Mouse (Mus musculus): ENCODE data around the gene Tectb.
"Not testable (repeated sequence)": the region's sequence is repeated elsewhere in the genome, so short reads cannot be mapped to it uniquely, and the experiment has no call there.

The Tectb gene

DNA sequence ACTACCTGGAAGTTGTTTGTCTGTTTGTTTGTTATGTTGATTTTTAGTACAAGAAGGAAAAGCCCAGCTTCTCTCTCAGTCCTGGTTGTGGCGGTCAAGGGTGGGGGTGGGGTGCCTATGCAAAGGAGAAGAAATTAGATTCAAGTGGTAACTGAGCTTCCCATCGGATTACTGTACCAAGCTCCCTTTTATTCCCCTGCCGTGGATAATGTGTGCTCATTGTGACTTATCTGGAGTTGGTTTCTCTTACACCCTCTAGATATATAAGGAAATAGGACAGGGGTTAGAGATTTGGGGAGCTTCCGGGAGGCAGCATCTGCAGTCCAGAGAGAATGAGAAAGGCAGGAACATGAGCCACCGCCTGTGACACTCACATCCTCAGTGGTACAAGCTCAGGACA lies at the start of gene Tectb:
Tectb (plus strand) TSS at position 301 of the 400 bp plus-strand sequence.
- no peak for DNase-seq (ENCODE audit: low spot score in 2 of 2)

DNA sequence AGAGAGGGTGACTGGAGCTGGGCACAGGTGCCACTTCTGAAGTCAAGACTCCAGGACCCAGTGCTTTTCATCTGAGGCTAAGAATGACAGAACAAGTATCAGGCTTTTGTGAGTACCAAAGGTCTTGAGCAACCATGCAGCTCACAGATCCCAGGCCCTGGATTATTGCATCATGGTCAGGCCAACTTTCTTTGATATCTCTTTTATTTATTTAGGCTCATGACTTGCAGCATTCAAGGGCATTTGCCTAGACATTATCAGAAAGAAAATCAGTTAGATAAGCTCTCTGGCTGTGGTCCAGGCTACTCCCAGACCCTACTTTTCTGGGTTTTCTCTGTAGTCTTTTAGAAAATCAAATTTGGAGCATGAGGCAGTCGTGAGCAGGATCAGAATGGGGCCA lies 48.8 kb upstream of the Tectb start:
- DNase-seq (ENCODE audit: low spot score in 2 of 2) = no peak

DNA sequence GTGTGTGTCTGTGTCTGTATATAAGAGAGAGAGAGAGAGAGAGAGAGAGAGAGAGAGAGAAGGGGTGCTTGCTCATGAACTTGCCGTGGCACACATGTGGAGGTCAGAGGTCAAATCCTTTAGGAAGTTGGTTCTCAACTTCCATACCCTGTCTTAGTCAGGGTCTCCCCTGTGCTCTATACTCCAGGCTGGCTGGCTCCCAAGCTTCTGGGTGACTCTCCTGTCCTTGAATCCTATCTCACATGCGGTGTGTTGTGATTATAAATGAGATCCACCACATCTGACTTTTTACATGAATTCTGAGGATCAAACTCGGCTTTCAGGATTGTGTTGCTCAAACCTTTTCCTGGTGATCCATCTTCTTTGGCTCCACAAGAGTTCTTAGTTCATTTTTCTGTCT lies 48.1 kb upstream of the Tectb start:
- DNase-seq (ENCODE audit: low spot score in 2 of 2) = no peak

DNA sequence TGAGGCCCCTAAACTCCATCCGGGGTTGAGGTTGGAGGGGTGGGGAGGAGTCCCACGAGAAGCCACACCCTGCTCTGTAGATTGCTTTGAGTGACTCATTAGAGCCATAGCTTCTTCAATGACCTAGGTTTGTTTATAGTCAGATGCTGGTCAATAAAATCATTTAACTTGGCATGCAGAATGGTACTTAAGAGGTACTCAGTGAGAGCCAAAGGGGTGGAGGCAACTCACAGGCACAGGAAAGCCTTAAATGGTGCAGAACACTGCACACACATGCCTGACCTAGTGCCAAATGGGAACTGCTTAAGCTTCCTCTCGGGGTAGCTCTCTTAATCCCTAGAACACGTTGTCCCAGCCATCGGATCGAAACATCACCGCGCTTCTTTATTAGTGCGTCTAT lies 46.0 kb upstream of the Tectb start:
- DNase-seq (ENCODE audit: low spot score in 2 of 2) = no peak

DNA sequence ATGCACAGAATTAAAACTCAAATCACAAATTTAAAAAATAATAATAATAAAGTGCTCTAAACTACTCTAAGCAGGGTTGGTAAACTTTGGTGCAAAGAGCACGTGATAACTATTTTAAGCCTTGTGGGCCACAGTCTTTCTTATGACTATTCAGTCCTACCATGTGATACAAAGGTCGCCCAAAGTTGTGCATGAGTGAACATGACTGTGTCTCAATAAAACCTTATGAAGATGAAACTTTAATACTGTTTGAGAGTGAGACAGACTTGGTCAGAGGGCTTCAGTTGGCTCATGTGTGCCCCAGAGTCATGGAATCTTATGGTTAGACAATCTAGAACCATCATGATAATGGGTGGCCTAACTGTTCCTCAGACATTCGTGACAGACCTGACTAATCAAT lies 44.6 kb upstream of the Tectb start:
- no peak for DNase-seq (ENCODE audit: low spot score in 2 of 2)

DNA sequence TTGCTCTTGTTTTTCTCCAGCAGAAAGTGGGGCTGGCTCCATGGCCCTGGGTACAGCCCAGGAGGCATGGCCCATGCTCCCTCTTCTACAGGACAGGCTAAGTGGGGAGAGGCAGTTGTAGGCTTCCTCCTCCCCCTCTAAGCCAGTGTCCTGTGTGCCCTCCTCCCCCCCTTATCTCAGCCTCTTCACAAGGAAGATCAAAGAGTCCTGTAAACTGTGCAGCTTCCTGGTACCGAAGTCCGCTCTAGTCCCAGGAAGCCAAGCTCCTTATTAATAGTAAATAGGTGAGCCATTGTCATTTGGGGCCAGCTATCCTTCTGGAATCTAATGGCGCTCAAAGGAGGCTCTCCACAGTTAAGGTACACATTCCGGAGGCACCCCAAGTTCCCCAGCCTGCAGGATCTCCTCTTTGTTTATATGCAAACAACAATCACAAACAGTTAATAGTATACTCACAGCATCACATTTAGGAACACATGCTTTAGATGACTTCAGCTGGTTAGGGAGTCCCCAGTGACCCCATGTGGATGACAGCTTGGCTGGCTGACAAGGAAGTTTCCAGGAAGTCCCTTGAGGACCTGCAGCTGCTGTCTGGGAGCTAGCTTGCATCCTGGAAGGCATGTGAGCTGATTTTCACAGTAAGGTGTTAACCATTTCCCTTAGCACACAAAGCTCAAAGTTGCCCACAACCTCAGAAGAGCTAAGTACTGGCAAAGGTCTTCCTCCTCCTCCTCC lies 43.7 kb upstream of the Tectb start:
- DNase-seq (ENCODE audit: low spot score in 2 of 2) = no peak

DNA sequence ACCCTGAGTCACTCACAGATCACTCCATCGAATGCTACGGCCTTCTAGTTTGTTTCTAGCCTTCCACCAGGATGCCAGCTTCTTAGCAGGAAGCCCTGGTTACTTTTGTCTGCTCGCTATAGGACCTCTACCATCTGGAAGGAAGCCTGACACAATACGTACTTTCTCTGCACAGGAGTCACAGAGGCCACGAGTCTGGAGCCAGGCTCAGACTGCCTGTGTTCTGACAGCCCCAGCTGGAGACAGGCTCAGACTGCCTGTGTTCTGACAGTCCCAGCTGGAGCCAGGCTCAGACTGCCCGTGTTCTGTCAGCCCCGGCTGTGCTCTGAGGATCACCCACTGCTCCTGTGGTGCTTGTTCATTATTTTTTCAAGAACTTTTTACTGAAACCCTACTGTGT lies 42.6 kb upstream of the Tectb start:
- DNase-seq (ENCODE audit: low spot score in 2 of 2) = no peak

DNA sequence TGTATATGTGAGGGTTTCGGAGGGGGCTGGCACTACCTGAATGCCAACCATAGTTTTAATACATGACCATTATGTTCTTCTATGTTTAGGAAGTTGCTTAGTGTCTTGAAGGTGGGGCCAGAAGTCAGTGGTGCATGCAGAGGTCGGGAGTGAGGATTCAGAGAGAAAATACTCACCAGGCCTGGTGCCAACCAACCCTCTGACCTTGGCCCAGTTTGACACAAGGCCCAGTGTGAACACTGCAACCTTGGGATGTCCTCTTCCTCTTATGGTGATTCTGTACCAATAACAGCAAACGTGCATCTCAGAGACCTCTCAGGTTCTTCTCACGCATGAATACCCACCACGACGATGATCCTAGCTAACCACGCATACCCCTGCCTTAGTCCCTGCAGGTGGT lies 42.0 kb upstream of the Tectb start:
- no peak for DNase-seq (ENCODE audit: low spot score in 2 of 2)

DNA sequence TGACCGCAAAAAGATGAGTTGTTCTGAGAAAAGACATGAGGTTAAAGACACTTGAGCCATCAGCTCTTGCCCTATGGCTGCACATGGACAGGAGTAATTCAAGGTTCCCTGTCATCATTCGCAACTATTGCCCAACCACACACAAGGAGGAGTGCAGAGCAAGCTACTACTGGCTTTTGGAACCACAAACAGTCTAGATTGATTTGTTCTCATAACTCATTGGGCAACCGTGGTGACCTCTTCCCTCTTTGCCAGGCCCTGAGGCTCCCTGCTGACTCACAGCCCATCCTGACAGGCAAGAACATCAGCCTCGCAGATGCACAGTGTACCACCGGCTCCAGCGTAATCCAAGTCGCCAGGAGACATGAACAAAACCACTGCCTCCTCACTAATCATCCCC lies 41.2 kb upstream of the Tectb start:
- no peak for DNase-seq (ENCODE audit: low spot score in 2 of 2)

DNA sequence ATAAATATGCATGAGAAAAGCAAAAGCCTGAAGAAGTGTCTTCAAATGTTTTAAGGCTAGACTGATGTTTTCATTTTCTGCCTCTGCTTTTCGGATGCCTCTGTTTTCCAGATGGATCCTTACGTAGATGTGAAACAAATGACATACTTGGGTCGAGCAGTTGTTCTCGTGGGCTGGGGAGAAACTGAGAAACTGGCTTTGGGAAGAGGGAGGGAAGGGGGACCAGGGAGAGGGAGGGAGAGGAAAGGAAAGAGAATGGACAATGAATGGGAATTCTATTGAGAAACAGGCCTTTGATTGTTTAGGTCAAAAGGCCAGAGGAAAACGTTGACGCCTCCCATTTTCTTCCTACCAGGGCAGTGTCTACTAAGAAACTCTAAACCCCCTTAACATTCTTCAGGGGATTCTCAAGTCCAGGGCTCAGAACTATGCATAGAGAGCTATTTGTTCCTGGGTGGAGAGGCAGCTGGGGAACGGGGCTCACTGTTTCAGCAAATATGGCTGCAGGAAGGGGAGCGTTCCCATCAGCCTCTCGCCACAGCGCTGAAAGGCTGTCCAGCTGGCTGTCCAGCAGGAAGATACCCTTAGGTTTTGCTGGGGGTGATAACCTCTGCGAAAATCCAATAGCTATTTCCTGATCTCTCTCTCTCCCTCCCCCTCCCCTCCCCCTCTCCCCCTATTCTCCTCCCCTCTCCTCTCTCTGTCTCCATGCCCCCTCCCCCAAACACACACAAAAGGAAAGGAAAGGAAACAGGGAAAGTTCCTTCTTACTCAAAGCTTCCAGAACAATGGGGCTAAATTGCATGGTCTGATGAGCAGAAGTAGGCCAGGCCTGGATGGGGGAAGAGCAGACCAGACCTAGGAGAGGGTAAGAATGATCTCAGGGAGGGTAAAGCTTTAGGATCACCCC lies 36.9 kb upstream of the Tectb start:
- DNase-seq (ENCODE audit: low spot score in 2 of 2) = no peak

DNA sequence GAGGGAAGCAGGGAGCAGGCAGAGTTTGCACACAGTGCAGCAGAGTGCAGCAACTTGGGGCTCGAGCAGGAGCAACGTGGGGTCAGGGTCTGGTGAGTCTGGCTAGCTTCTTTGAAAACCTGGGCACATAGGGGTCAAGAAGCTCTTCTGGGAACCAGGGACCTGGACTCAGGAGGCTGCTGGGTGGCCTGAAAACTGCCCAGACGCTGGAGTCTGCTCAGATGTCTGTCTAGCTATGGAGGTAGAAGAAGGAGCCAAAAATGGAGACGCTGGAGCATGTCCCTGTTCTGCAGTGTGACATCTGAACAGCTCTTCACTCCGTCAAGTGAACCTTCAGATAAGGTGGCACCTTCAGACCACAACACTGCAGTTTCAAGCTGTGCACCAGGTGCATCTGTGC lies 35.8 kb upstream of the Tectb start:
- no peak for DNase-seq (ENCODE audit: low spot score in 2 of 2)

DNA sequence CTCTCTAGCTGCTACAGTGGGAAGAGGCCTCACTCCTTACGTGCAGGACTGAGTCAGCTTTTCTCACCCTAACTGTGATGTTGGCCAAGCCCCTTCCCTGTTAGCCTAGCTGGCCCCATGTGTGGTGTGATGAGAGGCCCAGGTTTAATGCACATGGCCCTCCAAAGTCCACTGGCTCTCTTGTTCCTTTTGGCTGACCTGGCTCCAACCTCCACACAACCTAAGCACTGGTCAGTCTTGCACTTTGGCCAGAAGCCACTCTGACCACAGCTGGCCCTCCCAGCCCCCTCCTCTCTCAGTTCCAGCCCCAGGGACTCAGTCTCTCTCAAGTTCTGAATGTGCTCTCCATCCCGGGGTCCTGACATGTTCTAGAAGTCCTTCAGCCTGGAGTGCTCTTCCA lies 35.4 kb upstream of the Tectb start:
- DNase-seq (ENCODE audit: low spot score in 2 of 2) = no peak

DNA sequence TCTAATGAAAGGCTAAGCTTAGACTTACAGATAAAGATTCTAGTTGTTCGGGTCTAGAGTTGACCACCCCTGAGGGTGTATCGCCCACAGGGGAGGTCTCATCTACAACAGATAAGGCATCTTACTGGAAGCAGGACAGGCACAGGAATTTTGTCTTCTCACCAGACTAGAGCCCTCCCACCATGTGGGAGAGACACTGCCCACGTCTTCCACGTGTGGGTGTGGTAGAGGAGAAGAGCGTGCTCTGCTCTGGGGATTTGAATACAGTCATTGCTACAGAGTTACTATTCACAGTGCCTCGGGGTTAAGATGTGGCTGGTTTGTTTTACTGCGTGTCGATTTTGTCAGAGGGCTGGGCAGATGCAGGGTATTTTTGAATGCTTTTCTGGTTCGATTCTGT lies 33.0 kb upstream of the Tectb start:
- no peak for DNase-seq (ENCODE audit: low spot score in 2 of 2)

DNA sequence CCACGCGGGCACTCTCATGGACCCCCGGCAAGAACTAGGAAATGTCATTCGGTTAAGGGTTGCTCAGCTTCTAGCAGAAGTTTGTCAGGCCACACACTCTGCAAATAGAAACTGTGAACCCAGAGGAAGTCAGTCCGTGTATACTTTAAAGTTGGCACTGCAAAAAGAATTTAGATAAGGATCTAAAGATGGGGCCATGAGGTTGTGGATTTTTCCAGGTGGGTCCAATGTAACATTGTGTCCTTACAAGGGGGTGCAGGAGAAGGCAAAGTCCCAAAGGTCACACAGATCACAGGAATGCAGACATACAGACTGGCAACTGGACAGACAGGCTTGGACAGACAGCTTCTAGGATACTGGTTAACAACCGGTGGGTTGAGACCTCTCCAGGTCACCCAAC lies 32.4 kb upstream of the Tectb start:
- DNase-seq (ENCODE audit: low spot score in 2 of 2) = no peak

DNA sequence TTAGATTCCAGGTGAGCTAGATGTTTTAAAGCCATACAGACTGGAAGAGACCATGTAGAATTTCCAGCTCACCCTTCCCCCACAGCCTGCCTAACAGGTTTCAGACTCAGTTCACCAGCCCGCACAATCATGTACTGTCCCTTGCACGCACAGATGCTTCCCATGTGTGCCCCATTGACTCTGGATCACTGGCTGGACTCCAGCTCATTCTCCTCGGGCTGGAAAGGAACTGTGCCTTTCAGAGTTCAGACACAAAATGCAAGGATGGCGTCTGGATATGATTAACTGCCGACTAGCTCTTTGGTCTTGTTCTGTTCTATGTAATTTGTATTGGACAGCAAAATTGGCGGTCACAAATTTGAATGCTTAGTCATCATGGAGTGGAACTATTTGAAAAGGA lies 30.9 kb upstream of the Tectb start:
- no peak for DNase-seq (ENCODE audit: low spot score in 2 of 2)

DNA sequence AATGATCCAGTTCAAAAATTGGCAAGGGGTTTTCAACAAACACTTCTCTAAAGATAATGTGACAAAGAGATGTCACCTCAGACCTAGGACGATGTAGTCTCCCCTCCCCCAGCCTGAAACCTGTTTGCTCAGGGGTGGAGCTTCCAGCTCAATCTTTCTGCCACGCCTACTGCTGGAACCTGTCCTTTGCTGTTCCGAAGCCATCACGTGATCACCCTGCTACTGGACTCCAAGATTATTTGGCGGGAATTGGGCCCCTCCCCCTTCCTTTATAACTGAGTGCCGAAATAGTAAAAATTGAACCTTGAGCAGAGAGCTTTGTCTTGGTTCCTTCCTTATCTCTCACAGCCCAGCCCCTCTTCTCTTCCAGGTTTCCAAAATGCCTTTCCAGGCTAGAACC lies 28.3 kb upstream of the Tectb start:
- not testable (repeated sequence) for DNase-seq (ENCODE audit: low spot score in 2 of 2)

DNA sequence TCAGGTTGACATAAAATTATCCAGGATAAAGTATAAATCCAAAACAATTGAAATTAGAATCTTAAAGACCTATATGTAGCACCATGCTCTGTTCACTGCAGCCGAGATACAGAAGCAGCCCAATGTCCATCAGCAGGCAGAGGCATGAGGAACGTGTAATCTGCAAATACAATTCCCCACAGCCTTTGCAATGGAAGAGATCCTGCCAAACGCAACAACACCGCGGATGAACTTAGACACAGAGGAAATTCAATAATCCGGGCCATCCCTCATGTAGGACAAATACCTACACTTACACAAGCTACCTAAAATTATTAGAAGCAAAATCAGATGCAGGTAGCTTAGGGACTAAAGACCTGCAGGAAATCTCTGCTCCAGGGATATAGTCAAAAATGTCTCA lies 27.6 kb upstream of the Tectb start:
- DNase-seq (ENCODE audit: low spot score in 2 of 2) = no peak

DNA sequence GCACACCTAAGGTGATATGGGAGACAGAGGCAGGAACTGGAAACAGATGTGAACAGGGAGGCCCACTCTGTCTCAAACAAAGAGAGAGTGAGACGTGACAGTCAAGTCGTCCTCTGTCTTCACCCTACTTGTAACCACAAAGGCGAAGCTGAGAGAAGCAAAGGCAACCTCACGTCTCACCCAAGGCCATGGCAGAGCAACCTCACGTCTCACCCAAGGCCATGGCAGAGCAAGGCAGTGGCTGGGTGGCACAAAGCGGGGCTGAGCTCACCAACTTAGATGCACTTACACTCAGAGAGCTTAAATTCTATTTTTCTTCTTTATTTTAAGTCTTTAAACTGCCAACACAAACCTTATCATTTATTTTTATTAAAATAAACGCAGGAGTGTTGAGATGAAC lies 23.5 kb upstream of the Tectb start:
- DNase-seq (ENCODE audit: low spot score in 2 of 2) = no peak

DNA sequence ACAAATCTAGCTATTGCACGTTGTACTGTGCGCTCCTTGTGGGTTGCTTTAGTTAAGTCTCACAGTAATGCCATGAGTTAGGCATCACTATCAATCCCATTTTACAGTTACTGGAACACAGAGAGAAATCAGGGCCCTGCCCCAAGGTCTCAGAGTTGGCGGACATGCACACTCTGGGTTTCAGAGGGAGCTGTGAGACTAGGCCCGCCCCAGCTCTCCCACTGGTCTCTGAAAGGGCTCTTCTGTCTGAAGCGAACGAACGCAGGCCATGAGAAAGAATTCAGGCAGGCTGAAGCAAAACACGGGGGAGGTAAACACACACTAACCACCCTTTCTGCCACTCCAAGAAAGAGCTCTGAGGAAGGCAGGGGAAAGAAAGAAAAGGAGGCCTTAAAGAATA lies 21.9 kb upstream of the Tectb start:
- DNase-seq (ENCODE audit: low spot score in 2 of 2) = no peak

DNA sequence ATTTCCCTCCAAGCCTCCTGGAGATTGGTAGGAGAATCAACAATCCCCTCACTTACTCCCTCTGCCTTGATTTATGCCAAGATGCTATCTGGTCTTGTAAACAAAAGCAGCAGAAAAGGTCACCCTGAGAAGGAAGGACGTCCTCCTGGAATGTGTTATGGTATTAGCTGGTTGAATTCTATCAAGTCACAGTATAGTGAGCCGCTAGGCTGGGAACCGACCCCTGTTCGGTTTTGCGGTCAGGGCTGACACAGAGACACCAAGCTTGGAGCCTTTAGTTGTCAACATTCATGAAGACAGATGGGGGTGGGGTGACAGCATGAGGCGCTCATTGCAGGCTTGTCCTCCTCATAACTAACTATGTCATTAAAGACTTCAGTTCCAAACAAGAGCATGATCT lies 20.7 kb upstream of the Tectb start:
- DNase-seq (ENCODE audit: low spot score in 2 of 2) = no peak

DNA sequence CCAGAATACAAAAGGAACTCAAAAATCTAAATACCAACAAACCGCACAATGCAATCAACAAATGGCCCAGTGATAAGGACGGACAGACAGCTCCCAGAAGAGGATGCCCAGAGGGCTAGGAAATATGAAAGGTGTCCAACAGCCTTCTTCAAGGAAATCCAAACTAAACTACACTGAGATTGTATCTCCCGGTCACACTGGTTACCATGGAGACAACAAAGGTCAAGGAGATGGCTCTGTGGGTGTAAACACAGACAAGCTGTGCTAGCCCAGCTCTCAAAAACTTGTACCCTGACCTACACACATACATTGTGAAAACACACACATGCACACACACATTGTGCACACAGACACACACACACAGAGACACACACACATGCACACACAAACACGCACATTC lies 18.3 kb upstream of the Tectb start:
- no peak for DNase-seq (ENCODE audit: low spot score in 2 of 2)

DNA sequence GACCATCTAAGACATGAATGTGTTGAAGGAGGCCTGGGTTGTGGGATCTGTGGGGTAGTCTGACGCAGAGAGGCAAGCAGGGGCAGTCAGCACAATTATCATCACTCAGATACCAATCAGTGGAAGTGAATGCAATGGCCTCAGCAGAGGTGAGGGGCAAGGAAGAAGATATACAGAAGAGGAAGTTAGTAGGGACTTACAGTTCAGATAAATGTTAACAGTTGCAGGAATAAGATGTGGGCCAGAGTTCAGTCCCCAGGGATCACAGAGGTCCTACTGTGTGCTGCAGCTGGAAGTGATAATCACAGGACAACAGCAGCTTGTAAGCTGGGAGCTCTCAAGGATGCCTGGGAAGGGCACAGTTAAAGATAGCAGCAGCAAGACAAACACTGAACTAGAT lies 16.4 kb upstream of the Tectb start:
- DNase-seq (ENCODE audit: low spot score in 2 of 2) = no peak

DNA sequence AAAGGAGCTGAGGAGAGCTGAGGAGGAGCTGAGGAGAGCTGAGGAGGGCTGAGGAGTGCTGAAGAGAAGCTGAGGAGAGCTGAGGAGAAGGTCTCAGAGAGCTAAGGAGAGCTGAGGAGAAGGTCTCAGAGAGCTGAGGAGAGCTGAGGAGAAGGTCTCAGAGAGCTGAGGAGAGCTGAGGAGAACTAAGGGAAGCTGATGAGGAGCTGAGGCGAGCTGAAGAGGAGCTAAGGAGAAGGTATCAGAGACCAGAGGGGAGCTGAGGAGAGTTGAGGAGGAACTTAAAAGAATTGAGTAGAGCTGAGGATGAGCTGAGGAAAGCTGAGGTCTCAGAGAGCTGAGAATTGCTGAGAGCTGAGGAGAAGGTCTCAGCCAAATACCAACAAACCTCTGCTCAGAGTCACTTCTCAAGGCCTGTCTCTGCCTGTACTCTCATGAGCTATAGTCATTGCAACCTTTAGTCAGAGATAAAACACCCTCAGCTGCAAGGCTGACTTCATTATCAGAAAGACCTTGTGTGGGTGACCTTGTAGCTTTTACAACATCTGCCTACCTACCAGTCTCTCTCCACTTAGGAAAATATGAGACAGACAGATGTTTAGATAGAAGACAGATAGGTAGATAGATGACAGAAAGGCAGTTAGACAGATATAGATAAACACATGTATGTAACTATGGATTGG lies 15.2 kb upstream of the Tectb start:
- DNase-seq (ENCODE audit: low spot score in 2 of 2) = no peak

All from cerebellum, postnatal 4 days (tissue).